Mouse (Mus musculus): ENCODE results near the gene F3. TPM values are rescaled to one million over a fixed set of nuclear protein-coding genes. Genes with fewer than 3 reads are reported as not detected.
"Not testable (repeated sequence)": the region's sequence is repeated elsewhere in the genome, so short reads cannot be mapped to it uniquely, and the experiment has no call there.

F3 gene
- polyA plus RNA-seq, 1 experiment from 2014 or later, result 19.3 TPM

- Histone ChIP-seq H3K27ac (ENCODE audit: low read depth, low read length) (peak overlapping the region; percentile 62; the same call in 1 of the 2 replicates), H3K4me3 (ENCODE audit: low read length) (no peak overlapping the region), H3K4me2 (replicated peaks; ENCODE audit: low read depth, low read length) (no peak overlapping the region), H3K36me3 (ENCODE audit: control insufficient read depth, insufficient read depth, low read length) (no peaks in the 10 kb centered on the region), H3K4me1 (ENCODE audit: control insufficient read depth, insufficient read depth, low read length) (peaks cover 11% of the 10 kb centered on the region), H3K9ac (ENCODE audit: low read depth, low read length) (no peak overlapping the region), H3K9me3 (ENCODE audit: control insufficient read depth, low read length) (no peaks in the 10 kb centered on the region), H3K27me3 (ENCODE audit: control insufficient read depth, insufficient read depth, low read length) (no peaks in the 10 kb centered on the region)
- WGBS, result 25% methylated on average over 17 of the region's 17 CpGs
- ATAC-seq (ENCODE audit: low FRiP score, low TSS enrichment), result no peak
Measured at GRCm38 (mm10) chr3:121739489-121740213, 16.3 kb downstream of the F3 start.

GRCm38 (mm10) chr3:121741186-121741848, 18.0 kb downstream of the F3 start:
- not testable (repeated sequence) for H3K9ac ChIP-seq (ENCODE audit: low read depth, low read length); H3K27me3 ChIP-seq (ENCODE audit: control insufficient read depth, insufficient read depth, low read length); H3K9me3 ChIP-seq (ENCODE audit: control insufficient read depth, low read length); H3K36me3 ChIP-seq (ENCODE audit: control insufficient read depth, insufficient read depth, low read length); ATAC-seq (ENCODE audit: low FRiP score, low TSS enrichment); H3K4me2 ChIP-seq (replicated peaks; ENCODE audit: low read depth, low read length); H3K4me1 ChIP-seq (ENCODE audit: control insufficient read depth, insufficient read depth, low read length); H3K4me3 ChIP-seq (ENCODE audit: low read length); H3K27ac ChIP-seq (ENCODE audit: low read depth, low read length)
- 85% methylated on average over 4 of the region's 4 CpGs for WGBS

- ATAC-seq (ENCODE audit: low FRiP score, low TSS enrichment); H3K36me3 ChIP-seq (ENCODE audit: control insufficient read depth, insufficient read depth, low read length); H3K4me1 ChIP-seq (ENCODE audit: control insufficient read depth, insufficient read depth, low read length); H3K9ac ChIP-seq (ENCODE audit: low read depth, low read length); H3K4me2 ChIP-seq (replicated peaks; ENCODE audit: low read depth, low read length); H3K4me3 ChIP-seq (ENCODE audit: low read length); H3K9me3 ChIP-seq (ENCODE audit: control insufficient read depth, low read length); H3K27ac ChIP-seq (ENCODE audit: low read depth, low read length); H3K27me3 ChIP-seq (ENCODE audit: control insufficient read depth, insufficient read depth, low read length): not testable (repeated sequence)
- 61% methylated on average over 10 of the region's 10 CpGs for WGBS
Measured at GRCm38 (mm10) chr3:121754319-121755090, 31.2 kb downstream of the F3 start.

- WGBS, result 30% methylated on average over 3 of the region's 3 CpGs
- Histone ChIP-seq H3K4me3 (ENCODE audit: low read length) (no peak overlapping the region), H3K4me1 (ENCODE audit: control insufficient read depth, insufficient read depth, low read length) (no peaks in the 10 kb centered on the region), H3K4me2 (replicated peaks; ENCODE audit: low read depth, low read length) (no peak overlapping the region), H3K36me3 (ENCODE audit: control insufficient read depth, insufficient read depth, low read length) (peaks cover 4% of the 10 kb centered on the region; the same call in 1 of the 2 replicates), H3K27me3 (ENCODE audit: control insufficient read depth, insufficient read depth, low read length) (no peaks in the 10 kb centered on the region), H3K27ac (ENCODE audit: low read depth, low read length) (no peak overlapping the region), H3K9ac (ENCODE audit: low read depth, low read length) (no peak overlapping the region), H3K9me3 (ENCODE audit: control insufficient read depth, low read length) (no peaks in the 10 kb centered on the region)
- no peak for ATAC-seq (ENCODE audit: low FRiP score, low TSS enrichment)
Measured at GRCm38 (mm10) chr3:121755152-121755551, 31.8 kb downstream of the F3 start.

- H3K4me2 ChIP-seq (replicated peaks; ENCODE audit: low read depth, low read length), result no peak overlapping the region
- no peak overlapping the region for H3K9ac ChIP-seq (ENCODE audit: low read depth, low read length)
- no peak overlapping the region for H3K4me3 ChIP-seq (ENCODE audit: low read length)
- no peaks in the 10 kb centered on the region for H3K27me3 ChIP-seq (ENCODE audit: control insufficient read depth, insufficient read depth, low read length)
- no peaks in the 10 kb centered on the region for H3K4me1 ChIP-seq (ENCODE audit: control insufficient read depth, insufficient read depth, low read length)
- 57% methylated on average over 7 of the region's 7 CpGs for WGBS
- no peak overlapping the region for H3K27ac ChIP-seq (ENCODE audit: low read depth, low read length)
- ATAC-seq (ENCODE audit: low FRiP score, low TSS enrichment), result no peak
- peaks cover 6% of the 10 kb centered on the region; the same call in 1 of the 2 replicates for H3K36me3 ChIP-seq (ENCODE audit: control insufficient read depth, insufficient read depth, low read length)
- H3K9me3 ChIP-seq (ENCODE audit: control insufficient read depth, low read length), result no peaks in the 10 kb centered on the region
Measured at GRCm38 (mm10) chr3:121758373-121758772, 35.0 kb downstream of the F3 start.

GRCm38 (mm10) chr3:121762056-121762852, 38.9 kb downstream of the F3 start:
- no peaks in the 10 kb centered on the region for H3K27me3 ChIP-seq (ENCODE audit: control insufficient read depth, insufficient read depth, low read length)
- no peak overlapping the region for H3K4me2 ChIP-seq (replicated peaks; ENCODE audit: low read depth, low read length)
- ATAC-seq (ENCODE audit: low FRiP score, low TSS enrichment), result peak; percentile 83
- no peak overlapping the region for H3K27ac ChIP-seq (ENCODE audit: low read depth, low read length)
- H3K9me3 ChIP-seq (ENCODE audit: control insufficient read depth, low read length), result no peaks in the 10 kb centered on the region
- H3K9ac ChIP-seq (ENCODE audit: low read depth, low read length), result no peak overlapping the region
- peaks cover 31% of the 10 kb centered on the region for H3K36me3 ChIP-seq (ENCODE audit: control insufficient read depth, insufficient read depth, low read length)
- 66% methylated on average over 4 of the region's 4 CpGs for WGBS
- H3K4me1 ChIP-seq (ENCODE audit: control insufficient read depth, insufficient read depth, low read length), result no peaks in the 10 kb centered on the region
- H3K4me3 ChIP-seq (ENCODE audit: low read length), result no peak overlapping the region

- no peak overlapping the region for H3K9ac ChIP-seq (ENCODE audit: low read depth, low read length)
- H3K4me2 ChIP-seq (replicated peaks; ENCODE audit: low read depth, low read length), result no peak overlapping the region
- no peaks in the 10 kb centered on the region for H3K27me3 ChIP-seq (ENCODE audit: control insufficient read depth, insufficient read depth, low read length)
- ATAC-seq (ENCODE audit: low FRiP score, low TSS enrichment), result no peak
- peaks cover 58% of the 10 kb centered on the region for H3K36me3 ChIP-seq (ENCODE audit: control insufficient read depth, insufficient read depth, low read length)
- H3K4me1 ChIP-seq (ENCODE audit: control insufficient read depth, insufficient read depth, low read length), result no peaks in the 10 kb centered on the region
- H3K9me3 ChIP-seq (ENCODE audit: control insufficient read depth, low read length), result no peaks in the 10 kb centered on the region
- no peak overlapping the region for H3K27ac ChIP-seq (ENCODE audit: low read depth, low read length)
- H3K4me3 ChIP-seq (ENCODE audit: low read length), result no peak overlapping the region
Measured at GRCm38 (mm10) chr3:121766048-121766447, 42.7 kb downstream of the F3 start.

- H3K4me3 ChIP-seq (ENCODE audit: low read length), result no peak overlapping the region
- WGBS, result 87% methylated on average over 5 of the region's 5 CpGs
- no peak for ATAC-seq (ENCODE audit: low FRiP score, low TSS enrichment)
Measured at GRCm38 (mm10) chr3:121766818-121767217, 43.5 kb downstream of the F3 start.

More at GRCm38 (mm10) chr3:121766818-121767217, 43.5 kb downstream of the F3 start:
- Histone ChIP-seq H3K4me2 (replicated peaks; ENCODE audit: low read depth, low read length) (no peak overlapping the region), H3K27ac (ENCODE audit: low read depth, low read length) (no peak overlapping the region), H3K36me3 (ENCODE audit: control insufficient read depth, insufficient read depth, low read length) (peaks cover 63% of the 10 kb centered on the region), H3K27me3 (ENCODE audit: control insufficient read depth, insufficient read depth, low read length) (no peaks in the 10 kb centered on the region), H3K9ac (ENCODE audit: low read depth, low read length) (no peak overlapping the region), H3K4me1 (ENCODE audit: control insufficient read depth, insufficient read depth, low read length) (no peaks in the 10 kb centered on the region), H3K9me3 (ENCODE audit: control insufficient read depth, low read length) (no peaks in the 10 kb centered on the region)

All from kidney, embryonic 14.5 days (tissue).